Mouse (Mus musculus) stomach, embryonic 14.5 days (tissue): Measurements from ENCODE around the gene Wdr82. TPM values are rescaled to one million over a fixed set of nuclear protein-coding genes. Genes with fewer than 3 reads are reported as not detected.

Experiments
- ATAC-seq: fragments of 200-750 bp; cut with Nextera tagmentation; 2 replicates; pipeline ENCODE4 v1.8.0; 2017; ENCODE audit warnings: low read depth, moderate TSS enrichment; ENCODE audit not compliant: insufficient number of reproducible peaks, insufficient read depth, low FRiP score
- H3K27ac ChIP-seq: fragments of 300-500 bp; sonication (generic); 2 replicates; pipeline ENCODE4 v1.5.1; 2014; ENCODE audit warnings: mild to moderate bottlenecking, low read length, moderate library complexity, mixed read lengths
- H3K27me3 ChIP-seq: fragments of 300-500 bp; sonication (generic); 2 replicates; pipeline ENCODE4 v1.6.1; 2014; ENCODE audit warnings: low read length, control low read depth, mixed read lengths; ENCODE audit not compliant: control insufficient read depth, insufficient read depth
- H3K36me3 ChIP-seq: fragments of 300-500 bp; sonication (generic); 2 replicates; pipeline ENCODE4 v1.6.1; 2014; ENCODE audit warnings: mild to moderate bottlenecking, control low read depth, low read length, moderate library complexity, mixed read lengths; ENCODE audit not compliant: control insufficient read depth, insufficient read depth
- H3K4me1 ChIP-seq: fragments of 300-500 bp; sonication (generic); 2 replicates; pipeline ENCODE4 v1.6.1; 2014; ENCODE audit warnings: low read length, control low read depth, mixed read lengths; ENCODE audit not compliant: control insufficient read depth, insufficient read depth
- H3K4me2 ChIP-seq: fragments of 300-500 bp; sonication (generic); replicated peaks from 2 replicates; pipeline ENCODE4 v1.6.1; 2014; ENCODE audit warnings: low read depth, low read length, control low read depth
- H3K4me3 ChIP-seq: fragments of 300-500 bp; sonication (generic); 2 replicates; pipeline ENCODE4 v1.5.1; 2014; ENCODE audit warnings: low read depth, low read length, control low read depth
- H3K9ac ChIP-seq: fragments of 300-500 bp; sonication (generic); replicated peaks from 2 replicates; pipeline ENCODE4 v1.6.1; 2014; ENCODE audit warnings: low read depth, mild to moderate bottlenecking, control low read depth, low read length, moderate library complexity, mixed read lengths
- H3K9me3 ChIP-seq: fragments of 300-500 bp; sonication (generic); 2 replicates; pipeline ENCODE4 v1.6.1; 2016; ENCODE audit warnings: low read depth, low read length, control low read depth; ENCODE audit not compliant: control insufficient read depth
- WGBS: fragments of 180-500 bp; shearing (Covaris S2); extraction: QIAGEN DNeasy Blood & Tissue Kit; methylation state at CpG from one replicate; pipeline ENCODE4 v1.1.7; 2014; 5-methylcytosine and 5-hydroxymethylcytosine counted together
- polyA plus RNA-seq: library from polyadenylated mRNA; unstranded; fragments of >200 nt; fragmentation: Nextera tagmentation; extraction: Ambion mirVana; gene quantifications from 2 replicates; pipeline ENCODE4 v1.2.1, GENCODE M21; 2014

Gene Wdr82
- polyA plus RNA-seq, 1 experiment from 2014 or later: 31.3 TPM

DNA sequence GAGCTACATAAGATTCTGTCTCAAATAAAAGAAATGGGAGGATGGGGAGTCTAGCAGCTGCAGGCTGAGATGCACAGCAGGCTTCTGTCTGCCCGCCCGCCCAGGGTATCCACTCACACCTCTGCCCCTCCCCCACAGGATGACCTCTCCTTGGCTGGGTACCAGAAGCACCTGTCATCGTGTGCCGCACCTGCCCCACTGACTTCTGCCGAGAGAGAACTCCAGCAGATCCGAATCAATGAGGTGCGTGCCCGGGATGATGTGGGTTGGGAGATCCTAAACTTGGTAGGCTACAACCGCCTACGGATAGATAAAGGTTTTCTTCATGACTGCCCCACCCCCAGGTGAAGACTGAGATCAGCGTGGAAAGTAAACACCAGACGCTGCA is 41.9 kb downstream of the Wdr82 start:
- Histone ChIP-seq H3K9ac (no peak overlapping the region), H3K36me3 (peaks cover 32% of the 10 kb centered on the region), H3K4me1 (peaks cover 4% of the 10 kb centered on the region; the same call in 1 of the 2 replicates), H3K27me3 (no peaks in the 10 kb centered on the region), H3K4me3 (no peak overlapping the region), H3K9me3 (no peaks in the 10 kb centered on the region), H3K4me2 (no peak overlapping the region), H3K27ac (no peak overlapping the region)
- WGBS: 72% methylated on average over 12 of the region's 12 CpGs
- ATAC-seq: no peak

- Histone ChIP-seq H3K27ac (no peak overlapping the region), H3K4me1 (peaks cover 4% of the 10 kb centered on the region; the same call in 1 of the 2 replicates), H3K9ac (no peak overlapping the region), H3K4me3 (no peak overlapping the region), H3K9me3 (no peaks in the 10 kb centered on the region), H3K27me3 (no peaks in the 10 kb centered on the region), H3K4me2 (no peak overlapping the region), H3K36me3 (peaks cover 25% of the 10 kb centered on the region)
- ATAC-seq: no peak
- 86% methylated on average over 6 of the region's 6 CpGs for WGBS
These were observed 44.8 kb downstream of the Wdr82 start for GRCm38 (mm10) chr9:106215341-106216125.

- Histone ChIP-seq H3K36me3 (peaks cover 25% of the 10 kb centered on the region), H3K4me2 (no peak overlapping the region), H3K27me3 (no peaks in the 10 kb centered on the region), H3K4me1 (no peaks in the 10 kb centered on the region; the same call in 1 of the 2 replicates), H3K4me3 (no peak overlapping the region), H3K27ac (no peak overlapping the region), H3K9ac (no peak overlapping the region), H3K9me3 (no peaks in the 10 kb centered on the region)
- ATAC-seq: no peak
- WGBS: 89% methylated on average over 7 of the region's 7 CpGs
These were observed 46.2 kb downstream of the Wdr82 start for GRCm38 (mm10) chr9:106216971-106217370.

- no peak for ATAC-seq
- no peak overlapping the region for H3K4me2 ChIP-seq
- whole genome bisulfite sequencing: 59% methylated on average over 8 of the region's 8 CpGs
- H3K4me1 ChIP-seq: 0 out of 2 replicates have a peak, but pooled peaks cover 4% of the 10 kb centered on the region
- H3K27me3 ChIP-seq: no peaks in the 10 kb centered on the region
- no peak overlapping the region for H3K4me3 ChIP-seq
- H3K9me3 ChIP-seq: no peaks in the 10 kb centered on the region
- H3K27ac ChIP-seq: no peak overlapping the region
- H3K36me3 ChIP-seq: no peaks in the 10 kb centered on the region
- no peak overlapping the region for H3K9ac ChIP-seq
These were observed 50.3 kb downstream of the Wdr82 start for GRCm38 (mm10) chr9:106220894-106221523.

DNA sequence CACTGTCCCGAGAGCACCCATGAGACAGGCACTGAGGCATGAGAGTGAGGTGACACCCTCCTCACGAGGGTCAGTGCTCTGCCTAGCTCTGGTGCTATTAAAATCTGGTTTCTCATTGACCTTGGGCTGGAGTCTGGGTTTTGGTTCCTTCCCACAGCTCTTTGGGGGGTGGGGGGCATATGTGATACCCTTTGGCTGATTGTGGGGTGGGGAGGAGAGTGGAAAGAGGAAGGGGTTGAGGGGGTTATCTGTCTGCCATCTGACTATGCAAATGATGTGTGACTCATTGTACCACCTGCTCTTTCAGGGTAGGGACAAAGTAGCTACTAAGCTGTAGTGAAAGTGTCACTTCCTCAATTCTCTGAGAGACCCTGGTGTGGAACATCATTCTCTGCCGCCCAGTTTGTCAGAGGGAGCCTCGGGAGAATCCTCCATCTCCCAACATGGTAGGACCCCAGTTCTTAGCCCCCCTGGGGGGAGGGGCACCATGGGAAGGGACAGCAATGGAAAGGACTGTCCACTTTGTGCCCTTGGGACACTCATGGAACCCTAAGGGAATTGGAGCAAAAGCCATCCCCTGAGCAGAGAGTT is 51.6 kb downstream of the Wdr82 start, which contains the start of gene Tlr9:
Tlr9 (plus strand) TSS at position 338 of the 591 bp plus-strand sequence.
- H3K36me3 ChIP-seq: no peaks in the 10 kb centered on the region
- H3K4me3 ChIP-seq: no peak within 1 kb of the TSS
- H3K4me2 ChIP-seq: no peak within 1 kb of the TSS
- H3K9me3 ChIP-seq: no peaks in the 10 kb centered on the region
- H3K27me3 ChIP-seq: no peaks in the 10 kb centered on the region
- 67% methylated on average over 4 of the region's 4 CpGs for WGBS
- H3K4me1 ChIP-seq: peaks cover 7% of the 10 kb centered on the region; the same call in 1 of the 2 replicates
- H3K27ac ChIP-seq: no peak within 1 kb of the TSS
- H3K9ac ChIP-seq: no peak within 1 kb of the TSS
- no peak for ATAC-seq

DNA sequence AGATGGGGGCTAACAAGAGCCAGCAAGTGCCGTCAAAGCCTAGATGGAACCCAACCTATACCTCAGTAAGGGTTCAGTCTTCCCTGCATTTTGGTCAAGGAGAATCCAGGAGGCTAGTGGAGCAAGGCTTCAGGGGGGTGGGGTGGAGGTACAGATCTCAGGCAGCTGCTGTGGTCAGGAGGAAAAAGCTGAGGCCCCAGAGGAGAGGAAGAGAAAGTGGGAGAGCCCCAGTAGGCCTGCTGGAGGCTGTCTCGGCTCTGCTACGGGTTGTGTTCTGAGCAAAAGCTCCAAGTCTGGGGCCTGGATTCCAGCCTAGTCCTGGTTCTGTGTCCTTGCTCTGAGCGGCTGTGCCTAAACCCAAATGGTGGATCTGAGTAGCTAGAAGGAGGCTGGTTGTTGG is 52.3 kb downstream of the Wdr82 start:
- Histone ChIP-seq H3K9me3 (no peaks in the 10 kb centered on the region), H3K4me2 (no peak overlapping the region), H3K9ac (no peak overlapping the region), H3K27me3 (no peaks in the 10 kb centered on the region), H3K4me3 (no peak overlapping the region), H3K27ac (no peak overlapping the region), H3K4me1 (peaks cover 7% of the 10 kb centered on the region; the same call in 1 of the 2 replicates), H3K36me3 (no peaks in the 10 kb centered on the region)
- 85% methylated on average over 4 of the region's 4 CpGs for WGBS
- no peak for ATAC-seq

GRCm38 (mm10) chr9:106225469-106226150 is 54.9 kb downstream of the Wdr82 start:
- Histone ChIP-seq H3K27ac (peak overlapping the region; percentile 73; the same call in 1 of the 2 replicates), H3K9me3 (no peaks in the 10 kb centered on the region), H3K9ac (no peak overlapping the region), H3K4me3 (peak overlapping the region; percentile 24; the same call in 1 of the 2 replicates), H3K36me3 (no peaks in the 10 kb centered on the region), H3K4me1 (peaks cover 7% of the 10 kb centered on the region; the same call in 1 of the 2 replicates), H3K4me2 (peak overlapping the region; percentile 56), H3K27me3 (no peaks in the 10 kb centered on the region)
- ATAC-seq: no peak
- 63% methylated on average over 24 of the region's 24 CpGs for WGBS

DNA sequence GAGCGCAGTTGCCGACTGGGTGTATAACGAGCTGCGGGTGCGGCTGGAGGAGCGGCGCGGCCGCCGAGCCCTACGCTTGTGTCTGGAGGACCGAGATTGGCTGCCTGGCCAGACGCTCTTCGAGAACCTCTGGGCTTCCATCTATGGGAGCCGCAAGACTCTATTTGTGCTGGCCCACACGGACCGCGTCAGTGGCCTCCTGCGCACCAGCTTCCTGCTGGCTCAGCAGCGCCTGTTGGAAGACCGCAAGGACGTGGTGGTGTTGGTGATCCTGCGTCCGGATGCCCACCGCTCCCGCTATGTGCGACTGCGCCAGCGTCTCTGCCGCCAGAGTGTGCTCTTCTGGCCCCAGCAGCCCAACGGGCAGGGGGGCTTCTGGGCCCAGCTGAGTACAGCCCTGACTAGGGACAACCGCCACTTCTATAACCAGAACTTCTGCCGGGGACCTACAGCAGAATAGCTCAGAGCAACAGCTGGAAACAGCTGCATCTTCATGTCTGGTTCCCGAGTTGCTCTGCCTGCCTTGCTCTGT is 55.5 kb downstream of the Wdr82 start:
- Histone ChIP-seq H3K9me3 (no peaks in the 10 kb centered on the region), H3K9ac (no peak overlapping the region; the same call in 1 of the 2 replicates), H3K4me2 (peak overlapping the region; percentile 56), H3K27ac (peak overlapping the region; percentile 73; the same call in 1 of the 2 replicates), H3K4me1 (peaks cover 7% of the 10 kb centered on the region; the same call in 1 of the 2 replicates), H3K36me3 (no peaks in the 10 kb centered on the region), H3K27me3 (no peaks in the 10 kb centered on the region), H3K4me3 (peak overlapping the region; percentile 24)
- 4% methylated on average over 34 of the region's 34 CpGs for WGBS
- ATAC-seq: peak; percentile 73; the same call in 1 of the 2 replicates
